Mouse (Mus musculus) thymus, postnatal 0 days (tissue): ENCODE data around the gene Nbl1. TPM values are rescaled to one million over a fixed set of nuclear protein-coding genes. Genes with fewer than 3 reads are reported as not detected.

Experiments used
- DNase-seq: peaks from one replicate; pipeline ENCODE4 v3.0.0-alpha.2; 2015; ENCODE audit warnings: low spot score
- polyA plus RNA-seq: library from polyadenylated mRNA; unstranded; fragments of >200 nt; fragmentation: Nextera tagmentation; extraction: Ambion mirVana; gene quantifications from 2 replicates; pipeline ENCODE4 v1.2.1, GENCODE M21; 2015

Nbl1 gene
- polyA plus RNA-seq, 1 experiment from 2014 or later: 19.8 TPM

DNA sequence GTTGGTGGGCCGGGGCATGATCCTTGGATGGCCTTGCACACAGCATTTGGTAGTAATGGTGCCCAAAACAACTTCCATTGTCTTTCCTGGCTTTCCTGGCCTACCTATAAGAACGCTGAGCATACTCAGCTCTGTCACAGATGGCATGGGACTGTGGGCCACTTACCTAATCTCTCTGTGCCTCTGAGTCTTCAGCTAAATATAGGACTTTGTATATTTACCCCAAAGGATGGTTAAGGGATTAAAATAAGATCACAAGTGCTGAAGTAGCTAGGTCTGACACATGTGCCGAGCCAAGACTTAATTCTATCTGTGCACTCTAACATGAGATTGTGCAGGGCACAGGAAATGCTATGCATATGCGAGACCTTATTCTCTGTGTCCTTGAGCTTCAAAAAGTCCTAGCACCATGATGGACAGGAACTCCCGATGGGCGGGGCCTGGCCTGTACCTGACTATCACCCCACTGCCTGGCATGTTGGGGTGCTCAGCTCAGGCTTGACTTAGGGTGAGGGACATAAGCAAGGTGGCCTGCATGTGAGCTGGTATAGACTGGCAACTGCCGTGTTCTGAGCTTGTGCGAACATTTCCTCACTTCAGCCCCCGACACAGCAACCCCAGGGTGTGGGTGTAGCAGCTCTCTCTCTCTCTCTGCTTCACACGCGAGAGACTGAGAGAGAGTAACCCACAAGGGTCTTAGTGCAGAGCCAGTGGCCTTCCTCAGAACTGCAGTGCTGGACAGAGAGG lies 59.4 kb downstream of the Nbl1 start:
- no peak for DNase-seq

DNA sequence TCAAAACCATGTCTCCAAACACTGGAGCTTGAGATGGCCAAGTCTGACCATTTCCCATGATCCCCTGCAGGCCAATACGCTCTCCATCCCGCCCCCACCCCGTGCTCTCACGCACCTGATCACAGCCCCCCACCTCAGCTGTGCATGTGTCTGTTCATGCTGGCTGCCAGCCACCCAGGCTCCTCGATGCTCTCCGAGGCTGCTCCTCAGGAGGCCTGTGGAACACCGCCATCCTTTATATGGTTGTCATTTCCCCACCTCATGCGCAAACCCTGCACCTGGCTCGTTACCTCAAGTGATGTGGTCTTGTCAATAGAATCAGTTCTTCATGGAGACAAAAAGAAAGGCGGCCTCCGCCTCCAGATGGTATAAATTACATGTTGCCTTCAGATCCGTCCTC lies 60.3 kb downstream of the Nbl1 start:
- no peak for DNase-seq

Other genes starting within 250 kb of the Nbl1 start
- 0.16 and 0.17 TPM in 2 replicates for gene Pla2g5, start 229.5 kb downstream of the Nbl1 start, polyA plus RNA-seq
- gene Gm13030, start 219.0 kb downstream of the Nbl1 start, polyA plus RNA-seq: not detected in 2 replicates
- gene Pla2g2e, start 215.1 kb downstream of the Nbl1 start, polyA plus RNA-seq: 1.1 and 1.2 TPM in 2 replicates
- 3.9 and 4.4 TPM in 2 replicates for gene Otud3, start 179.0 kb downstream of the Nbl1 start, polyA plus RNA-seq
- 0.61 and 1.1 TPM in 2 replicates for gene Rnf186, start 125.9 kb downstream of the Nbl1 start, polyA plus RNA-seq
- gene Tmco4, start 120.1 kb downstream of the Nbl1 start, polyA plus RNA-seq: 10.7 and 11.4 TPM in 2 replicates
- not detected in 2 replicates for gene Htr6, start 17.4 kb downstream of the Nbl1 start, polyA plus RNA-seq
- gene Minos1, start 38.1 kb upstream of the Nbl1 start, polyA plus RNA-seq: 777 and 795 TPM in 2 replicates
- 415 and 425 TPM in 2 replicates for gene Capzb, start 99.9 kb upstream of the Nbl1 start, polyA plus RNA-seq
- 13.5 and 14.5 TPM in 2 replicates for gene Pqlc2, start 217.7 kb upstream of the Nbl1 start, polyA plus RNA-seq
- gene Akr7a5, start 217.8 kb upstream of the Nbl1 start, polyA plus RNA-seq: 68.9 and 75.5 TPM in 2 replicates